9 mouse cellular contexts compared by ENCODE assay signal in the genomic region with DNA sequence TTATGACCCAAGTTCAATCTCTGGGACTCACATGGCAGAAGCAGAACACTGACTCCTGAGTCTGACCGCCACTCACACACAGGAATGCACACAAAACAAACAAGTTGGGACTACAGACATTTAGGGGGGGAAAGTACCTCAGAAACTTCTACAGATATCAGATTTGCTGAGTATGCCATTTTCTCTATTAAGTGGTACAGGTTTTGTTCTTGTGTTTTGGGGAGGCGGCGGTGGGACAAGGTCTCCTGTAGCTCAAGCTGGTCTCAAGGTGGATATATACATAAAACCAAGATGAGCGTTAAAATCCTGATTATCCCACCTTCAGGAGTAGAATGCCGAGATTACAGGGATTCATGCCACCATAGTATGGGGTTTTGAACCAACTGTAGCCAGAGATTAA. TPM values are rescaled to one million over a fixed set of nuclear protein-coding genes. Genes with fewer than 3 reads are reported as not detected.
DNase-seq lines count a peak whose midpoint lies in the region; ATAC-seq and TF ChIP-seq lines count a peak whose summit lies in the region.
"Had no signal": no experiment of that assay in that cellular context is flagged by ENCODE, and none has a peak within 500 bp of the region (broad histone marks: within the 10 kb centered on the region; RNA-seq: fewer than 3 reads in every experiment).

No protein-coding gene starts in this region.

- no peaks in the 10 kb centered on the region for H3K36me3 ChIP-seq in kidney, embryonic 14.5 days (ENCODE audit: control insufficient read depth, insufficient read depth, low read length)
- H3K36me3 ChIP-seq in forebrain, embryonic 14.5 days (ENCODE audit: control insufficient read depth, insufficient read depth, low read length), result no peaks in the 10 kb centered on the region
- no peaks in the 10 kb centered on the region for H3K36me3 ChIP-seq in intestine, embryonic 15.5 days
- H3K36me3 ChIP-seq in myocyte (ENCODE audit: control insufficient read depth, insufficient read depth), result no peaks in the 10 kb centered on the region

- H3K27me3 ChIP-seq in kidney, embryonic 14.5 days (ENCODE audit: control insufficient read depth, insufficient read depth, low read length), result no peaks in the 10 kb centered on the region
- H3K27me3 ChIP-seq in forebrain, embryonic 14.5 days (replicated peaks; ENCODE audit: control insufficient read depth, insufficient read depth, low read length), result no peaks in the 10 kb centered on the region
- no peaks in the 10 kb centered on the region for H3K27me3 ChIP-seq in intestine, embryonic 15.5 days (replicated peaks)
- H3K27me3 ChIP-seq in myocyte (ENCODE audit: control insufficient read depth, insufficient read depth, insufficient read length), result no peaks in the 10 kb centered on the region
- H3K27me3 ChIP-seq: Patski had no signal

- no peak overlapping the region for H3ac ChIP-seq in myocyte (ENCODE audit: control insufficient read depth, insufficient read length)

- H3K27ac ChIP-seq in kidney, embryonic 14.5 days (ENCODE audit: low read depth, low read length), result no peak overlapping the region
- no peak overlapping the region for H3K27ac ChIP-seq in forebrain, embryonic 14.5 days (ENCODE audit: low read depth, low read length)
- no peak overlapping the region for H3K27ac ChIP-seq in intestine, embryonic 15.5 days

- H3K4me1 ChIP-seq in kidney, embryonic 14.5 days (ENCODE audit: control insufficient read depth, insufficient read depth, low read length), result peaks cover 28% of the 10 kb centered on the region
- peaks cover 11% of the 10 kb centered on the region for H3K4me1 ChIP-seq in forebrain, embryonic 14.5 days (ENCODE audit: control insufficient read depth, insufficient read depth, low read length)
- H3K4me1 ChIP-seq in intestine, embryonic 15.5 days (replicated peaks), result peaks cover 26% of the 10 kb centered on the region

- 92% methylated on average over 5 of the region's 5 CpGs for WGBS in kidney, embryonic 14.5 days
- WGBS in forebrain, embryonic 14.5 days, result 95% methylated on average over 5 of the region's 5 CpGs
- WGBS in intestine, embryonic 15.5 days, result 85% methylated on average over 5 of the region's 5 CpGs

- ATAC-seq in kidney, embryonic 14.5 days (ENCODE audit: low FRiP score, low TSS enrichment), result no peak
- no peak for ATAC-seq in forebrain, embryonic 14.5 days
- no peak for ATAC-seq in intestine, embryonic 15.5 days
- ATAC-seq: Patski had no signal

- H3K4me3 ChIP-seq in kidney, embryonic 14.5 days (ENCODE audit: low read length), result peak overlapping the region; percentile 92; the same call in 1 of the 2 replicates
- no peak overlapping the region for H3K4me3 ChIP-seq in forebrain, embryonic 14.5 days (ENCODE audit: low read depth, low read length)
- H3K4me3 ChIP-seq in intestine, embryonic 15.5 days (replicated peaks), result peak overlapping the region; percentile 92
- peak overlapping the region; percentile 81 for H3K4me3 ChIP-seq in myocyte

- peak overlapping the region; percentile 89 for H3K4me2 ChIP-seq in kidney, embryonic 14.5 days (replicated peaks; ENCODE audit: low read depth, low read length)
- peak overlapping the region; percentile 68; the same call in 1 of the 2 replicates for H3K4me2 ChIP-seq in forebrain, embryonic 14.5 days (ENCODE audit: low read length)
- H3K4me2 ChIP-seq in intestine, embryonic 15.5 days (replicated peaks), result peak overlapping the region; percentile 83
- peak overlapping the region; percentile 95 for H3K4me2 ChIP-seq in myocyte (ENCODE audit: low read depth)

- H3K9me3 ChIP-seq in kidney, embryonic 14.5 days (ENCODE audit: control insufficient read depth, low read length), result no peaks in the 10 kb centered on the region
- H3K9me3 ChIP-seq in forebrain, embryonic 14.5 days (replicated peaks; ENCODE audit: control insufficient read depth, low read length), result no peaks in the 10 kb centered on the region
- no peaks in the 10 kb centered on the region for H3K9me3 ChIP-seq in intestine, embryonic 15.5 days

- no peak overlapping the region for H3K9ac ChIP-seq in kidney, embryonic 14.5 days (ENCODE audit: low read depth, low read length)
- no peak overlapping the region for H3K9ac ChIP-seq in forebrain, embryonic 14.5 days (ENCODE audit: low read length)
- no peak overlapping the region for H3K9ac ChIP-seq in intestine, embryonic 15.5 days

- H3K79me2 ChIP-seq in myocyte (ENCODE audit: control insufficient read depth, insufficient read depth), result peaks cover 41% of the 10 kb centered on the region

- no peak for TF ChIP-seq POLR2A in myocyte (IDR thresholded peaks at IDR 0.05; ENCODE audit: insufficient read length, low read depth)

- DNase-seq in kidney, postnatal 36 days, result no peak
- DNase-seq in forebrain, embryonic 14.5 days (ENCODE audit: low spot score), result no peak
- DNase-seq in layer of hippocampus, postnatal 36 days, result no peak
- no peak for DNase-seq in layer of hippocampus, postnatal 14 days (ENCODE audit: low spot score in 2 of 2)
- DNase-seq: layer of hippocampus, adult 9-11 months had no signal

TF ChIP-seq in myocyte, 11 proteins besides CTCF, POLR2A, EP300 and RAD21:
- TF ChIP-seq CEBPB (IDR thresholded peaks at IDR 0.05; ENCODE audit: insufficient read depth, poor library complexity, severe bottlenecking) (no peak), MYOG (IDR thresholded peaks at IDR 0.05; ENCODE audit: control insufficient read depth in 1 of 3, insufficient read depth in 1 of 3, insufficient read length in 2 of 3, low read depth in 2 of 3) (no peak), USF1 (IDR thresholded peaks at IDR 0.05; ENCODE audit: low read depth) (no peak), MYOD1 (IDR thresholded peaks at IDR 0.05; ENCODE audit: control insufficient read depth in 1 of 3, insufficient read length in 2 of 3, low read depth in 2 of 3) (no peak), TCF12 (IDR thresholded peaks at IDR 0.05; ENCODE audit: insufficient read depth, poor library complexity, severe bottlenecking) (no peak), REST (IDR thresholded peaks at IDR 0.05; ENCODE audit: insufficient read depth, insufficient read length) (no peak), MAX (IDR thresholded peaks at IDR 0.05; ENCODE audit: low read depth) (no peak), E2F4 (IDR thresholded peaks at IDR 0.05; ENCODE audit: insufficient read depth) (no peak), SRF (IDR thresholded peaks at IDR 0.05; ENCODE audit: control insufficient read depth, insufficient read length, low read depth) (no peak), TCF3 (IDR thresholded peaks at IDR 0.05; ENCODE audit: insufficient read length, low read depth) (no peak), POLR2AphosphoS2 (IDR thresholded peaks at IDR 0.05; ENCODE audit: insufficient read length, low read depth) (no peak)

RNA-seq across cellular contexts. Expression of gene Zfp592, which starts 1.9 kb away (rescaled TPM):
- 9.1 and 16.1 TPM in 2 replicates for polyA plus RNA-seq in kidney, embryonic 14.5 days (2014; fragmentation: Nextera tagmentation; extraction: Ambion mirVana)
- 5.8 and 9.3 TPM in 2 replicates for polyA plus RNA-seq in forebrain, embryonic 14.5 days (2014; fragmentation: Nextera tagmentation; extraction: Ambion mirVana)
- polyA plus RNA-seq in intestine, embryonic 15.5 days (2015; fragmentation: Nextera tagmentation; extraction: Ambion mirVana), result 9.8 and 10.7 TPM in 2 replicates
- 11.9 TPM for polyA plus RNA-seq in myocyte (2012; fragmentation: generic; extraction: Trizol)
- total RNA-seq in layer of hippocampus, postnatal 36 days (2021), result 10 to 100 TPM; 19.3 to 26.4 TPM
- total RNA-seq in layer of hippocampus, postnatal 14 days (2021), result 10 to 100 TPM; 25.4 to 26.0 TPM

RNA-seq across cellular contexts. Expression of gene Sec11a, which starts 44.0 kb away (rescaled TPM):
- 214 and 228 TPM in 2 replicates for polyA plus RNA-seq in kidney, embryonic 14.5 days (2014; fragmentation: Nextera tagmentation; extraction: Ambion mirVana)
- polyA plus RNA-seq in forebrain, embryonic 14.5 days (2014; fragmentation: Nextera tagmentation; extraction: Ambion mirVana), result 149 and 164 TPM in 2 replicates
- polyA plus RNA-seq in intestine, embryonic 15.5 days (2015; fragmentation: Nextera tagmentation; extraction: Ambion mirVana), result 246 and 254 TPM in 2 replicates
- polyA plus RNA-seq in myocyte (2012; fragmentation: generic; extraction: Trizol), result 95.7 TPM
- total RNA-seq in layer of hippocampus, postnatal 36 days (2021), result 10 to 100 TPM; 52.5 to 59.6 TPM
- total RNA-seq in layer of hippocampus, postnatal 14 days (2021), result 10 to 100 TPM; 58.7 to 66.9 TPM
